Mouse (Mus musculus) olfactory bulb, adult 2 months (tissue): ENCODE results near the gene Tcp1. TPM values are rescaled to one million over a fixed set of nuclear protein-coding genes. Genes with fewer than 3 reads are reported as not detected.
"Not testable (repeated sequence)": the region's sequence is repeated elsewhere in the genome, so short reads cannot be mapped to it uniquely, and the experiment has no call there.

Experiments used
- H3K27ac ChIP-seq: fragments of 200-500 bp; 2 replicates; pipeline ENCODE4 v1.5.1; 2012; ENCODE audit warnings: low read depth, low read length; ENCODE audit not compliant: insufficient read depth
- H3K4me1 ChIP-seq: fragments of 200-500 bp; 2 replicates; pipeline ENCODE4 v1.6.1; 2012; ENCODE audit warnings: low read length; ENCODE audit not compliant: control insufficient read depth, insufficient read depth
- H3K4me3 ChIP-seq: fragments of 200-500 bp; 2 replicates; pipeline ENCODE4 v1.5.1; 2012; ENCODE audit warnings: mild to moderate bottlenecking, low read depth, low read length, moderate library complexity; ENCODE audit not compliant: insufficient read depth
- CTCF ChIP-seq: fragments of 200-500 bp; IDR thresholded peaks from 2 replicates; pipeline ENCODE4 v1.5.1; 2012; ENCODE audit warnings: low read depth, mild to moderate bottlenecking, low read length, moderate library complexity; ENCODE audit not compliant: insufficient read depth
- POLR2A ChIP-seq: fragments of 200-500 bp; IDR thresholded peaks from 2 replicates; pipeline ENCODE4 v1.6.1; 2012; ENCODE audit warnings: mild to moderate bottlenecking, low read depth, low read length, moderate library complexity; ENCODE audit not compliant: insufficient read depth
- WGBS: fragments of 180-500 bp; shearing (Covaris S2); methylation state at CpG from one replicate; pipeline ENCODE4 v1.1.7; 2018; 5-methylcytosine and 5-hydroxymethylcytosine counted together
- polyA plus RNA-seq: library from polyadenylated mRNA; stranded (reverse); fragments of >200 nt; gene quantifications from 2 replicates; pipeline ENCODE4 v1.2.4, GENCODE M21; 2012; ENCODE audit warnings: low replicate concordance; ENCODE audit not compliant: missing spikeins, insufficient read depth, insufficient read length

Tcp1 gene
- polyA plus RNA-seq, 1 experiment: not detected

DNA sequence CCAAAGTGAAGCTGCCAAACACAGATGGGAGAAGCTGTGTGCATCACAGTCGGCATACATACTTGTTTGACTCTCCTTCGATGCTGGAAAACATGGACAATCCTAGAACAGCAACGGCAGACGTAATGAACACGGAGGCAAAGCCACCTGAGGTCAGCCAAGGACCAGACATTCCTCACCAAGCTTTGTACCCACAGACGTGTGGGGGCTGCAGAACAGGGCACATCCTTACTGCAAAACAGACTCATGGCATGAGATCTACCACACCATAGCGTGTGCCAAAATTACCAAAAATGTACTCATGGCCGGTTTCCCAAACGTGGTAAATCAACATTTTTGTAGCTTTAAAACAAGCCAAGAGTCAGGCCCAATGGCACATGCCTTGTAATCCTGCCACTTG is 9.1 kb upstream of the Tcp1 start:
- no peaks in the 10 kb centered on the region for H3K4me1 ChIP-seq
- TF ChIP-seq POLR2A (no peak), CTCF (no peak)
- no peak overlapping the region for H3K27ac ChIP-seq
- WGBS: 92% methylated on average over 9 of the region's 9 CpGs
- H3K4me3 ChIP-seq: no peak overlapping the region

GRCm38 (mm10) chr17:12909361-12910280 is 5.9 kb upstream of the Tcp1 start, which contains the start of gene Pnldc1:
Gene Pnldc1 (minus strand): TSS chr17:12910230.
- Histone ChIP-seq H3K4me3 (no peak within 1 kb of the TSS), H3K4me1 (no peaks in the 10 kb centered on the region), H3K27ac (no peak within 1 kb of the TSS)
- TF ChIP-seq CTCF: no peak
- no peak for TF ChIP-seq POLR2A
- 86% methylated on average over 35 of the region's 35 CpGs for WGBS

DNA sequence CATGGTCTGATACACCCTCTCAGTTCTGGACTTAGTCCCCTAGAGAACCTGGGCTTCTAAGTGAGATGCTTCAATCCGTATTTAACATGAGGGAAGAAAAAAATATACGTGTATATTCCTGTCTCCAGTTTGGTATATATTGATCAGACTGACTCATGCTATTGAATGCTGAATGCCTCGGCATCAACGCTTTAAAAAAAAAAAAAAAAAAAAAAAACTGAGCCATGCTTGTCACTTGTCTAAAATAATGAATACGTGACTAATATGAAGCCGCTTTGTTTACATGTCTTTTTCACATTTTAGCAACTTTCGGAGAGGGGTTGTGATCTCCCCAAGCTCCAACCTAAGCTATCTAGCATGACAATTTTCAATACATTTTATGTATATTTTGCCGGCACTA is 5.1 kb upstream of the Tcp1 start:
- Histone ChIP-seq H3K27ac (no peak overlapping the region), H3K4me3 (no peak overlapping the region), H3K4me1 (no peaks in the 10 kb centered on the region)
- WGBS: 85% methylated on average over 8 of the region's 8 CpGs
- TF ChIP-seq CTCF (no peak), POLR2A (no peak)

DNA sequence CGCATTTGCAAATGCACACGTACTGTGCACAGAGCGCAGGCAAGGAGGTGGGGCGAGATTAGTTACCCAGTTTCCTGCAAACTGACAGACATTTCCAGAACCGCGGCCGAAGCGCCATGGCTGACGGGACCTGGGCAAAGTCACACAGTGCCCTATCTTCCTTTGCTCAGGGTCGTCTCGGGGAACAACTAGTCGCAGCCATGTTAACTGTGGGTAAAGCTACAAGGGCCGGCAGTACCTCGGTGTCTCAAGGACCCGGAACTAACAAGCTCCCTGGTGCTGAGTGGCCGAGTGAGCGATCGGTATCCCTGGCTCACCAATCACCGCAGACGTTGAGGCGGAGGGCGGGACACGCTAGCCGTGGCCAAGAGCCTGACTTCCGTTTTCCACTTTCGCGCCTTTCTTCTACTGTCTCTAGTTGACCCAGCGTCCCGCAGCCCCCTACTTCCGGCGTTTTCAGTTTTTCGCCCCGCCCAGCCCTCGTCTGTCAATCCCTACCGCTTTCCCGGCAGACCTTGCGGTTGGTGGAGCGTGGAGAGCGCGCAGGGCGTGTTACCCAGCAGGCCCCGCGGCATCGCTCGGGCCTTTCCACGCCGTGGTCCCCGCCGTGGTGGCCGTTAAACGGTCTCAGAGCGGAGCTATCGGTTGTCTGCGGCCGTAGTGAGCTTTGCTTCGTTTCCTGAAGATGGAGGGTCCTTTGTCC is 531 bp downstream of the Tcp1 start, which contains the start of gene Mrpl18:
TSS of gene Mrpl18 (minus strand) at position 465 of the 703 bp plus-strand sequence.
- WGBS: under 1% methylated on average over 56 of the region's 56 CpGs
- peak within 1 kb of the TSS; percentile 84 for H3K4me3 ChIP-seq
- TF ChIP-seq POLR2A (peak; percentile 74; the same call in 1 of the 2 replicates), CTCF (no peak)

GRCm38 (mm10) chr17:12916588-12917380 is 1.3 kb downstream of the Tcp1 start:
- H3K4me1 ChIP-seq: no peaks in the 10 kb centered on the region
- WGBS: under 1% methylated on average over 40 of the region's 40 CpGs
- TF ChIP-seq CTCF (no peak), POLR2A (no peak)
- H3K27ac ChIP-seq: peak overlapping the region; percentile 48
- H3K4me3 ChIP-seq: peak overlapping the region; percentile 84

More for the DNA sequence above, 531 bp downstream of the Tcp1 start, which contains the start of gene Mrpl18:
- peak within 1 kb of the TSS; percentile 48 for H3K27ac ChIP-seq
- no peaks in the 10 kb centered on the region for H3K4me1 ChIP-seq

DNA sequence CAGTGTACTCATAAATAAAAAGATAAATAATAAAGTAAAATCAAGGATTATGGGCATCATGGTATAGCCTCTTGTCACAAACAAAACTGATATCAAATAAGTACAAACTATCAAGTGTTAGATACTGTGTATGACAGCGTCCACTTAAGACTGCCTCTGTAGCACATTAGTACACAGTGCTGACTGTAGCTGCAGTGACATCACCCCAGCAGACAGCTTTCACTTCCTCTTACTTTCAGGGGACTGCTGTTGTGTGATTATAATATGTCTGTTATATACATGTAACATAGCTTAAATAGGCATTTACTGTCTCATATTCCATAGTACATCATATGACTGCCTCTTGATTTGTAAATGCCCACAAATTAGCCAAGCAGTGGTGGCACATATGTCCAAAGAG is 5.6 kb downstream of the Tcp1 start:
- Histone ChIP-seq H3K4me1 (no peaks in the 10 kb centered on the region), H3K27ac (no peak overlapping the region), H3K4me3 (no peak overlapping the region)
- TF ChIP-seq CTCF: no peak
- no peak for TF ChIP-seq POLR2A
- WGBS: 96% methylated on average over 1 of the region's 1 CpGs

GRCm38 (mm10) chr17:12925001-12925400 is 9.5 kb downstream of the Tcp1 start:
- Histone ChIP-seq H3K4me3 (no peak overlapping the region), H3K4me1 (no peaks in the 10 kb centered on the region), H3K27ac (no peak overlapping the region)
- 87% methylated on average over 3 of the region's 3 CpGs for WGBS
- no peak for TF ChIP-seq CTCF
- no peak for TF ChIP-seq POLR2A

DNA sequence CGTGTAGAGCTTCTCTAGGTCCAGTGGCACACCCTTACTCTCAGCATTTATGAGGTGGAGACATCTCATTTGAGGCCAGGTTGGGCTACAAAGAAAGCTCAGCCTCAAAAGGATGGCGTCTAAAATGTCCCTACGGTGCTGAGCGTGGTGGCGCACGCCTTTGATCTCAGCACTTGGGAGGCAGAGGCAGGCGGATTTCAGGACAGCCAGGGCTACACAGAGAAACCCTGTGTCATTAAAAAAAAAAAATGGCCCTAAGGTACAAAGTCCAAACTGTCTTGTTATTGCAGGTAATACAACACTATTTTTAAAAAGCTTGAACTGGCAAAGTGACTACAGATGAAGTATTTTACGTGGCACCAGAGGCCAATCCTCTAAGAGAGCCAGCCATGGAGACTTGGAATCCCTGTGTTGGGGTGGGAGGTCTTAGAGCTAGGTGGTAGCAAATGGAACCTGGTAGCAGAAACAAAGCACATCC is 10.2 kb downstream of the Tcp1 start:
- no peak for TF ChIP-seq CTCF
- no peak for TF ChIP-seq POLR2A
- no peaks in the 10 kb centered on the region for H3K4me1 ChIP-seq
- no peak overlapping the region for H3K27ac ChIP-seq
- WGBS: 91% methylated on average over 8 of the region's 8 CpGs
- H3K4me3 ChIP-seq: no peak overlapping the region

GRCm38 (mm10) chr17:12931576-12931975 is 16.1 kb downstream of the Tcp1 start:
- 89% methylated on average over 5 of the region's 5 CpGs for WGBS
- not testable (repeated sequence) for H3K4me3 ChIP-seq, H3K4me1 ChIP-seq, H3K27ac ChIP-seq
